Mouse (Mus musculus): ENCODE results near the gene Faf2.
"Not testable (repeated sequence)": the region's sequence is repeated elsewhere in the genome, so short reads cannot be mapped to it uniquely, and the experiment has no call there.

Faf2 gene

GRCm38 (mm10) chr13:54605426-54605825 lies 16.2 kb upstream of the Faf2 start:
- no peak for DNase-seq (ENCODE audit: low read depth in 2 of 2, low spot score in 2 of 2)

GRCm38 (mm10) chr13:54607204-54607603 lies 14.4 kb upstream of the Faf2 start:
- DNase-seq (ENCODE audit: low read depth in 2 of 2, low spot score in 2 of 2) = no peak

- no peak for DNase-seq (ENCODE audit: low read depth in 2 of 2, low spot score in 2 of 2)
These were observed 13.6 kb upstream of the Faf2 start for GRCm38 (mm10) chr13:54608002-54608401.

- no peak for DNase-seq (ENCODE audit: low read depth in 2 of 2, low spot score in 2 of 2)
These were observed 12.9 kb upstream of the Faf2 start for GRCm38 (mm10) chr13:54608666-54609065.

GRCm38 (mm10) chr13:54609301-54609700 lies 12.3 kb upstream of the Faf2 start:
- no peak for DNase-seq (ENCODE audit: low read depth in 2 of 2, low spot score in 2 of 2)

- no peak for DNase-seq (ENCODE audit: low read depth in 2 of 2, low spot score in 2 of 2)
These were observed 11.0 kb upstream of the Faf2 start for GRCm38 (mm10) chr13:54610613-54610971.

- peak; percentile 79 to 80 for DNase-seq (ENCODE audit: low read depth in 2 of 2, low spot score in 2 of 2)
These were observed 10.4 kb upstream of the Faf2 start, which contains the start of gene Cltb for GRCm38 (mm10) chr13:54610972-54611754. Gene Cltb, minus strand, starts transcription at chr13:54611344.

- DNase-seq (ENCODE audit: low read depth in 2 of 2, low spot score in 2 of 2) = not testable (repeated sequence)
These were observed 8.4 kb upstream of the Faf2 start for GRCm38 (mm10) chr13:54613141-54613540.

- no peak for DNase-seq (ENCODE audit: low read depth in 2 of 2, low spot score in 2 of 2)
These were observed 5.3 kb upstream of the Faf2 start for GRCm38 (mm10) chr13:54616307-54616706.

GRCm38 (mm10) chr13:54616998-54617397 lies 4.6 kb upstream of the Faf2 start:
- DNase-seq (ENCODE audit: low read depth in 2 of 2, low spot score in 2 of 2) = no peak

GRCm38 (mm10) chr13:54621960-54622521 lies 457 bp downstream of the Faf2 start:
- peak in 1 of 2 experiments; percentile 11 for DNase-seq (ENCODE audit: low read depth in 2 of 2, low spot score in 2 of 2)

- no peak for DNase-seq (ENCODE audit: low read depth in 2 of 2, low spot score in 2 of 2)
These were observed 7.5 kb downstream of the Faf2 start for GRCm38 (mm10) chr13:54629128-54629527.

GRCm38 (mm10) chr13:54632731-54633277 lies 11.2 kb downstream of the Faf2 start:
- DNase-seq (ENCODE audit: low read depth in 2 of 2, low spot score in 2 of 2) = no peak

- DNase-seq (ENCODE audit: low read depth in 2 of 2, low spot score in 2 of 2) = no peak
These were observed 13.4 kb downstream of the Faf2 start for GRCm38 (mm10) chr13:54635011-54635410.

GRCm38 (mm10) chr13:54650461-54650860 lies 28.9 kb downstream of the Faf2 start:
- DNase-seq (ENCODE audit: low read depth in 2 of 2, low spot score in 2 of 2) = no peak

GRCm38 (mm10) chr13:54660877-54661276 lies 39.3 kb downstream of the Faf2 start:
- DNase-seq (ENCODE audit: low read depth in 2 of 2, low spot score in 2 of 2) = no peak

GRCm38 (mm10) chr13:54661358-54661757 lies 39.8 kb downstream of the Faf2 start:
- DNase-seq (ENCODE audit: low read depth in 2 of 2, low spot score in 2 of 2) = no peak

- DNase-seq (ENCODE audit: low read depth in 2 of 2, low spot score in 2 of 2) = no peak
These were observed 42.4 kb downstream of the Faf2 start for GRCm38 (mm10) chr13:54663999-54664398.

GRCm38 (mm10) chr13:54664509-54664908 lies 42.9 kb downstream of the Faf2 start:
- DNase-seq (ENCODE audit: low read depth in 2 of 2, low spot score in 2 of 2) = no peak

GRCm38 (mm10) chr13:54665062-54665461 lies 43.5 kb downstream of the Faf2 start:
- DNase-seq (ENCODE audit: low read depth in 2 of 2, low spot score in 2 of 2) = no peak

GRCm38 (mm10) chr13:54670491-54670890 lies 48.9 kb downstream of the Faf2 start:
- no peak for DNase-seq (ENCODE audit: low read depth in 2 of 2, low spot score in 2 of 2)

- DNase-seq (ENCODE audit: low read depth in 2 of 2, low spot score in 2 of 2) = no peak
These were observed 54.5 kb downstream of the Faf2 start for GRCm38 (mm10) chr13:54675895-54676590.
